Mouse (Mus musculus): ENCODE results near the gene Clk2.
A peak's percentile ranks its signal among the peaks of the same experiment; 100 is the strongest.
"Not testable (repeated sequence)": the region's sequence is repeated elsewhere in the genome, so short reads cannot be mapped to it uniquely, and the experiment has no call there.

Clk2 gene

DNA sequence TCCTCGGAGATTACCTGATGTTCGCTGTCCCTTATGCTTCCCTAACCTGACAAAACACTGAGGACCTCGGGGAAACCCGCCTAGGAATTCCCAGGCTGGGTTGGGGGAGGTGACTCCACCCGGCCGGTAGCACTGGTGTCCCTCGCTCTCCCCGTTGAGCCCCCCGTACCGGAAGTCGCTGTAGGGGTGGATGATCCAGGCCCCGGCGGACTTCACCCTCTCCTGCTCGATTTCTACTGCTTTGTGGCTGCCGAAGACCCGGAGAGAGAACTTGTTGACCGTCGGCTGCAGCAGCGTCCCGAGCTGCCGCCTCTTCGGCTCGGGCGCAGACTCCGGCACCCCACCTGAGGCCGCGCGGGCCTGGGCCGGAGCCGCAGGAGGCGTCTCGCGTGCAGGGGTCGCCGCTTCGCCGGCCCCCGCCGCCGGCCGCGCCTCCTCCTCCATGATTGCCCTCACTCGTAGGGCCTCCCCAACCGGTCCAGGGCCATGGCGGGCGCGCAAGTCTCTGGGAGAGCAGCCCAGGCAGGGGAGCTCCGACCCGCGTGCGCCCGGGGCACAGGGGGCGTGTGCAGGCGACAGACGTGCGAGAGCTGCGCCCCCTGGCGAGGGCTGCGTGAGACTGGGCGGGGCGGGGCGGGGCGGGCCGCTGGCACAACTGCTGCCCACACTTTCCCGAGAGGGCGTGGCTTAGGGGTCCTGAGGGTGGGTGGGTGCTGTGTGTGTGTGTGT lies 4.8 kb upstream of the Clk2 start, which contains the start of gene Hcn3:
Hcn3 (minus strand) TSS at position 581 of the 729 bp plus-strand sequence.
- DNase-seq (ENCODE audit: low read depth, low spot score), result peak; percentile 41

DNA sequence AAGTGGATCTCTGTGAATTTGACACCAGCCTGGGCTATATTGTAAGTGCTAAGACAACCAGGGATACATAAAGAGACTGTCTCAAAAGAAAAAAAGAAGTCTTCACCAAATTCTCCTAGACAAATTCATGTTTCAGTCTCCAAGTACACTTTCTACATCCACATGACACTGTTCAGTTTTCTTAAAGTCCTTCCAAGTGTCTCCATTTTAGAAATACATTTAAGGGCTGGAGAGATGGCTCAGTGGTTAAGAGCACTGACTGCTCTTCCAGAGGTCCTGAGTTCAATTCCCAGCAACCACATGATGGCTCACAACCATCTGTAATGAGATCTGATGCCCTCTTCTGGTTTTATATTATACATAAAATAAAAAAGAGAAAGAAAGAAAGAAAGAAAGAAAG lies 3.4 kb upstream of the Clk2 start:
- not testable (repeated sequence) for DNase-seq (ENCODE audit: low read depth, low spot score)

- no peak for DNase-seq (ENCODE audit: low read depth, low spot score)
These were observed 2.8 kb upstream of the Clk2 start for GRCm38 (mm10) chr3:89161786-89162185.

DNA sequence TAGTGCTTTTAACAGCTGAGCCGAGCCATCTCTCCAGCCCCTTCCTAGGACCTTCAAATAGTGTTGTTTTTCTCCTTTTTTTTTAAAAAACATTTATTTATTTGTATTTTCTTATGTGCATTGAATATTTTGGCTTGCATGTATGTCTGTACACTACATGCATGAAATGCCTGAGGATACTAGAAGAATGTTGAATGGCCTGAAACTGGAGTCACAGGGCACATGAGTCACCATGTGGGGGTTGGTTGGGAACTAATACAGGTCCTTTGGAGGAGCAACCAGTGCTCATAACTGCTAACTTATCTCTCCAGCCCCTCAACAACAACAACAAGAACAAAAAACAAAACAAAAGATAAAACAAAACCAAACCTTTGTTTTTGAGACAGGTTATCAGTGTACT lies 1.5 kb upstream of the Clk2 start:
- DNase-seq (ENCODE audit: low read depth, low spot score), result no peak

DNA sequence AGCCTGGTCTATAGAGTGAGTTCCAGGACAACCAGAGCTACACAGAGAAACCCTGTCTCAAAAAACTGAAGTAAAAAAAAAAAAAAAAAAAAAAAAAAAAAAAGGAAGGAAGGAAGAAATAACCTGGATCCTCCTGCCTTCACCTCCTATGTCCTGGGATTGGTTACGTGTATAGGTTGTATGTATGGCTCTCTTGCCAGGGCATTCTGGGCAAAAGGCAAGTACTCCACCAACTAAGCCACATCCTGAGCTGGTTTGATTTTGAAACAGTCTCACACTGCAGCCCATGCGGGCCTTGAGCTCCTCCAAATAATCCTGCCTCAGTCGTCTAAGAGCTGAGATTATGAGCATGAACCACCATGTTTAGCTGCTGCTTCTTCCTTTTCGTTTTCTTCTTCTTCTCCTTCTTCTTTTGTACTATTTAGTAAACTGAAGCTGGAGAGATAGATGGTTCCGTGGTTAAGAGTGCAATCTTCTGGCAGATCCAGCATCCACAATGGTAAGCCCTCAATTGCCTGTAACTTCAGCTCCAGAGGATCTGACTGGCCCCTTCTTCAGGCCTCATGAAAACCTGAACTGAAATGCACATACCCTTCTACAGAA lies 851 bp upstream of the Clk2 start:
- DNase-seq (ENCODE audit: low read depth, low spot score), result no peak

DNA sequence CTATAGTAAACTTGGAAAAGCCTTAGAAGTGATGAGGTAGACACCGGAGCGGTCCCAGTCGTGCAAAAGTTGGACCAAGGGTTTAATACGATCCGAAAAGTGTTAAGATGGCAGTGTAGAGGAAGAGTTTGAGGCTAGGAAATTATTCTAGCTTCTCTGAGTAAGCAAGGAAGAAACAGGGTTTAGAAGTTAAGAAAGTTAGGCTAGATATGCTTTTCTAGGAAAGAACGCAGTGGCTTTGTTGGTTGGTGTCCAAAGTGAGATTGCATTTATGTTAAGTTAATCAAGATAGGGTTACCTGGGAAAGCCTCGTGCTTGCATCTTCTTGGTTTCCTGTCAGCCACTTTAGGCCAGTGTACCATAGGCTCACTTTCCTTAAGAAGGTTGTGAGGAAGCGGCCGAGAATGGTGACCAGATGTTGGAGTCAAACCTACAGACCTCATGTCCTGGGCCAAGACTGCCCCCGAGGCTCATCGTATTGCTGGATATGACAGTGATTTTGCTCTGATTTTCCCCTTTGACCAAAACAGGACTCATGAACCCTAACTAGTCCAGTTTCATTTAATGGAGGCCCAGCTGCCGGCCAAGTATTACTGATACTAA lies 774 bp downstream of the Clk2 start:
- DNase-seq (ENCODE audit: low read depth, low spot score), result no peak

DNA sequence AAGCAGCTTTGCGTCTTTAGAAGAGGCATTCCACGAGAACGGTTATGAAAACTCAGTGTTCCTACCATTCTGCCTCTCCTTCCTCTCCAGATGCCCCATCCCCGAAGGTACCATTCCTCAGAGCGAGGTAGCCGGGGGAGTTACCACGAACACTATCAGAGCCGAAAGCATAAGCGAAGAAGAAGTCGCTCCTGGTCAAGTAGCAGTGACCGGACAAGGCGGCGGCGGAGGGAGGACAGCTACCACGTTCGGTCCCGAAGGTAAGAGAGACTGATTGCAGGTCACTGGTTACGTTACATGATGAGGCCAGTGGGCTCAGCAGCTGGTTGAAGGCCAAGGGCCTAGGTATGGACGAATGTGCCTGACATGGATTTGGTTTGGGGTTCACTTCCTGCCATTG lies 2.4 kb downstream of the Clk2 start:
- no peak for DNase-seq (ENCODE audit: low read depth, low spot score)

- no peak for DNase-seq (ENCODE audit: low read depth, low spot score)
These were observed 10.2 kb downstream of the Clk2 start for GRCm38 (mm10) chr3:89174844-89175243.

DNA sequence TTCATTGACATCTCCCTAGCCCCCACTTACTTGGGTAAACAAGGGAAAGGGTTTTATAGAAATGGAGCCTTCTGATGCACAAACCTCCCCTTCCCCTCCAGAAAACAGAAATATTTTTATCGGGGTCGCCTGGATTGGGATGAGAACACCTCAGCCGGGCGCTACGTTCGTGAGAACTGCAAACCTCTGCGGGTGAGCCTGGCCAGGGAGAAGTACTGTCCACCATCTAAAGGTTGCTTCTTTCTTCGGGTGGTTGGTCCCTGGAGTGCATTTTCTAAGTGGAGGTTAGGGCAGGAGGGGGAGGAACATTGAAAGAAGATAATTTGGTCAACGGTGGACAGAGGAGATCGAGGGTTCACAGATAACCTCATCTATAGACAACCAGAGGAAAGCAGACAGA lies 10.9 kb downstream of the Clk2 start:
- DNase-seq (ENCODE audit: low read depth, low spot score), result no peak

- DNase-seq (ENCODE audit: low read depth, low spot score), result no peak
These were observed 11.8 kb downstream of the Clk2 start for GRCm38 (mm10) chr3:89176421-89176820.

DNA sequence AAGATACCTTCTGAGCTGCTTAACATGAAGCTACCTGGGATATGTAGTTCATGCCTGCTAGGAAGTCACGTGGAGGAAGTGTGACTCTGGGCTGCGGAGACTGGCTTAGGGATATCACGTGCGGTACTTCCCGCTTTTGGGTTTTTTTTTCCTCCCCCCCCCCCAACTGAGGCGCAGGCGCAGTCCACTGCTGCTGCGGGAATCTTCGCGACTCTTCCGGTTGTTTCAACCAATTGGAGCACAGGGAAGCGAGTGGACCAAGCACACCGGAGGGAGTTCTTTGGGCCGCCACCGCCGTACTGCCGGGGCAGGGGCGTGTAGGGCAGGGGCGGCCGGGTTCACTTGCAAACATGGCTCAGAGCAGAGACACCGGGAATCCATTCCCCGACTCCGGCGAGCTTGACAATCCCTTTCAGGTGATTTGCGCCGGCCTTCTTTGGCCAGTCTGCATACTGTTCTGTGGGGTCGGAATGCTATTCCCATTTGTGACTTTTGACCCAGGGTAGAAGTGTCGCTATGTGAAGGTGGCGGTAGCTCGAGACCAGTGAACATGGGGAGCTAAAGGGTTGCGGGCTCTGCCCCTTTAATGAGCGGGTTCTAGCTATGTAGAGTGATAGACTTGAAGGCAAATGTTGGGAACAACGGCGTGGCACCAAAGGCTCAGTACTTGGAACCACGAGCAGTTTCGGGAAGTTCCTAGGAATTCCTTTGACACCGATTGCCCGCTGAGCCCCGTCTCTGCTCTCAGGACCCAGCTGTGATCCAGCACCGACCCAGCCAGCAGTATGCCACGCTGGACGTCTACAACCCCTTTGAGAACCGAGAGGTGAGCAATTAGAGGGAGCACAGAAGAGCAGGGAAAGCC lies 12.9 kb downstream of the Clk2 start, which contains the start of gene Scamp3:
Scamp3 (plus strand) TSS at position 232 of the 865 bp plus-strand sequence.
- DNase-seq (ENCODE audit: low read depth, low spot score), result peak; percentile 95

DNA sequence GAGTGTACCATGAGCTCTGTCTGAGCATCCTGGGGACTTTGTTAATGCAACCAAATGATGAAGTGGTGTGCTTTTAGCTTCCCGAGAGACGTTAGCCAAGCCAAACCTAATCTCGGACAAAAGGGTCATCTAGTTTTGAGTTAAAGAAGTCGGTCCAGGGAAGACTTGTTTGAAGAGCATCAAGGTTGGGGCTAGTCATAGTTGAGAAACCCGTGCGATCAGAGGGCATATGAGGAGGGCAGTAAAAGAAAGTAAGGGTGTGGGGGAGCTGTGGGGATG lies 13.5 kb downstream of the Clk2 start:
- DNase-seq (ENCODE audit: low read depth, low spot score), result no peak

GRCm38 (mm10) chr3:89179056-89179455 lies 14.5 kb downstream of the Clk2 start:
- DNase-seq (ENCODE audit: low read depth, low spot score), result no peak

DNA sequence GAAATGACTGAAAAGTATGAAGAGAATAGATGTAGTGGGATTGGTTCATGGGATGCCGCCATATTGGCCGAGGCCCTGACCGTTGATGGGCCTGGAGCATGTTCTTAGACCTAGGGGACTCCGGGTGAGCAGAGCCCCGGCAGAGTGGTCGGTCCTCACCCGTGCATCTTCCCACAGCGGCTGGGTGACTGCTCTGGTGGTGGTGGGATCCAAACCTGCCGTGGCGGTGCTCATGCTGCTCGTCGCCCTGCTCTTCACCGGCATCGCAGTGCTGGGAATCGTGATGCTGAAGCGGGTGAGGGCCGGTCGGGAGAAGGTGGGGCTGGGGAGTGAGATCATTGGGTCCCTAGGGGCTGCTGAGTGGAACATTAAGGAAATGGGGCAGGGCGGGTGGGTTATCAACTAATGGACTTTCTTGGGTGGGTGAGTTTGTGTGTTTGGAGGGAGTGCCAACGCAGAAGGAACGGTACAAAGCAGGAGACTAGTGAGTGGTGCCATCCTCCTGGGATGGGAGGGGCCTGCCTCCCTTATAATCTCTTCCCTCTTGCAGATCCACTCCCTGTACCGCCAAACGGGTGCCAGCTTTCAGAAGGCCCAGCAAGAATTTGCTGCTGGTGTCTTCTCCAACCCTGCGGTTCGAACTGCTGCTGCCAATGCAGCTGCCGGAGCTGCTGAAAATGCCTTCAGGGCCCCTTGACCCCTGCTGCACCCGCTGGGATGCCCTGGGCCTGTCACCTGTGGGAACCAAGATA lies 17.3 kb downstream of the Clk2 start:
- no peak for DNase-seq (ENCODE audit: low read depth, low spot score)

DNA sequence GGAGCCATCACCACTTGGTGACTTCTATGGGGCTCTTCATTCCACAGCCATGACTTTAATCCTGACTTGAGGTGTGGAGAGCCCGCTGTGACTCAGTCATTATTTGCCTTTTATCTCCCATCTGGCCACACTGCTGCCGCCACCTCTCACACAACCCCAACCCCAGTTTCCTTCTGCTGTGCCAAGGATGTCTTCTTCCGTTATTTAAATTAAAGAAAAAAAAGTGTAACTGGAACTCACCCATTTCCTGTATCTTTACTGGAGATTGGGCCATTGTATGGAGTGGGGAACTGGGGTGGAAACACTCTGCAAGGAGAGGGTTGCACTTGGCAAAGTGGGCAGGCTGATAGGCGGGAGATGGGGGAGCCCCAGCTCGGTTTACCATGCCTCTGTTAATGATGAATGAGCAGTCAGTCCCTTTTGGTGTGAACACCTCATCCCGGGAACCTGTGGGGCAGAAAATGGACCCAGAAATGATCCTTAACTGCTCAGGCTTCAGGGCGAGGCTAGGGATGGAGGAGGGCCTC lies 18.0 kb downstream of the Clk2 start:
- DNase-seq (ENCODE audit: low read depth, low spot score), result no peak

DNA sequence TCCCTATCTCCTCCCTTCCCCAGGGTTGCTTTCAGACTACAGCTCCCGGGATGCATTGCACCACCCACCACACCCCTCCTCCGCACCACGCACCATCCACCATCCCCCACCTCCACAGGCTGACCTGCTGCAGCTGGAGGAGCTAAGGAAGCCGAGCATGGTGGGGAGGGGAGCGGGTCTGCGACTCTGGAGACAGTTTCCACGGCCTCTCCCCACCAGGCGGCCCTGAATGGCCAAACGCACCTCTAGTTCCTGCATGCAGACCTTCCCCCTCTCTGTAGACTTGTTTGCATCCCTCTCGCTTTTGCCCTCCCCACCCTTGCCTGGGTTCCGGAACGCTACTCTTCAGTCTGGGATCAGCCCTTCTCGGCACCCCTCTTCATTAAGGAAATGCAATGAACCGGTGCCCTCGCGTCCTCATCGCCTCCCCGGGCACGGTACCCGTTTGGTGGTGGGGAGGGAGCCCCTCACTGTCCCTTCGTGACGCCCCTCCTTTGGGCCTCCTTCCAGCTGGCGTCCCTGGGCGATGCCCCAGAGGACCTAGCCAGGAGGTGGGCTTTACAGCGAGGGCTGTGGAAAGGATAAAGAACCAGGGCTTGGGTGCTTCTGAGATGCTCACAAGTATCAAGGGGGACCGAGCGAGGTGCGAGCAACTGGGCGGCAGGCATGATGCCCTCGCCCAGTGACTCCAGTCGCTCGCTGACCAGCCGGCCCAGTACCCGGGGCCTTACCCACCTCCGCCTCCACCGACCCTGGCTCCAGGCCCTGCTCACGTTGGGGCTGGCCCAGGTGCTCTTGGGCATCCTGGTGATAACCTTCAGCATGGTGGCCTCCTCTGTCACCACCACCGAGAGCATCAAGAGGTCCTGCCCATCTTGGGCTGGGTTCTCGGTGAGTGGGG lies 18.7 kb downstream of the Clk2 start, which contains the start of gene Fam189b:
Fam189b (plus strand) TSS at position 86 of the 901 bp plus-strand sequence.
- peak; percentile 61 for DNase-seq (ENCODE audit: low read depth, low spot score)

DNA sequence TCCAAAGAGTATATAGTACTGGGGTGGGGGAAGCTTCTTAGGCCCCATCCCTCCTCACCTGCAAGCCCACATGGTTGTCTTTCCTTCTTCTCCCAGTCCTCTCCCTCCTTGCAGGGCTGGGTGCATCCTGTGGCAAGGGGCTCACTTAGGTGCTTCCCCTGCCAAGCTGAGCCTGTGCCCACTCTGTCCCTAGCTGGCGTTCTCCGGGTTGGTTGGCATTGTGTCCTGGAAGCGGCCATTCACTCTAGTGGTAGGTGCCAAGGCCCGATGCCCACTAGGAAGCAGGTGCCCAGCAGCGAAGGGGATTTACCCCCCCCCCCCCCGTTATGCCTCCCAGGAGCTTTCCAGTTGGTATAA lies 19.3 kb downstream of the Clk2 start:
- no peak for DNase-seq (ENCODE audit: low read depth, low spot score)

DNA sequence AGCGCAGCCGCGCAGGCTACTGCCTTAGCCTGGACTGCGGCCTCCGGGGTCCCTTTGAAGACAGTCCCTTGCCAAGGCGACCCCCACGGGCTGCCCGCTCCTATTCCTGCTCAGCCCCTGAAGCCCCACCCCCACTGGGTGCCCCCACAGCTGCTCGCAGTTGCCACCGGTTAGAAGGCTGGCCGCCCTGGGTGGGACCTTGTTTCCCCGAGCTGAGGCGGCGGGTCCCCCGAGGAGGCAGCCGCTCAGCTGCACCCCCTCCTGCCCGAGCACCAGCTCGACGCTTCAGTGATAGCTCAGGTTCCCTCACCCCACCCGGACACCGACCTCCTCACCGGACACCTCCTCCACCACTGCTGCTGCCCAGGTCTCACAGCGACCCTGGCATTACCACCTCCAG lies 22.6 kb downstream of the Clk2 start:
- no peak for DNase-seq (ENCODE audit: low read depth, low spot score)

GRCm38 (mm10) chr3:89187690-89188477 lies 23.3 kb downstream of the Clk2 start:
- DNase-seq (ENCODE audit: low read depth, low spot score), result no peak
